Mouse (Mus musculus) hindlimb bud, embryonic 11.5 days (tissue): ENCODE data around the gene Chd5.

ENCODE experiments used
- DNase-seq: peaks from one replicate; pipeline ENCODE4 v3.0.0-alpha.2; 2012; ENCODE audit warnings: low read depth, low spot score; ENCODE audit errors: extremely low spot score

The Chd5 gene

DNA sequence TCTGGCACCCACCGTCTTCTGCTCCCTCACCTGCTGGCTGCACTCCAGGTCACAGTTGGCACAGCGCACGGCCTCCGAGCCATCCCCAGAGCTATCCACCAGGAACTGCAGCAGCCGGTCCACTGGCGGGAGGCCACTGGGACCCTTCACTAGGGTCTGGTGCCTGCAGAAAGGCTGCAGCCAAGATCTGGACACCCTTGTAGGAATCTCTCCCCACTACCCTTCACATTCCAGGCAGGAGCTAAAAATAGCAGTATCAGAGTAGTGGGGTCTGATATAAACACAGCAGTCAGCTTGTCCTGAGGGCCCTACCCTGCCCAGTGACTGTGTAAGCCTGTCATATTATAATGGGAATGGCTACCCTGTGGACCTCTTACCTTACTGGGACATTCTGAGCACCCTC, 20.8 kb upstream of the Chd5 start:
- no peak for DNase-seq

DNA sequence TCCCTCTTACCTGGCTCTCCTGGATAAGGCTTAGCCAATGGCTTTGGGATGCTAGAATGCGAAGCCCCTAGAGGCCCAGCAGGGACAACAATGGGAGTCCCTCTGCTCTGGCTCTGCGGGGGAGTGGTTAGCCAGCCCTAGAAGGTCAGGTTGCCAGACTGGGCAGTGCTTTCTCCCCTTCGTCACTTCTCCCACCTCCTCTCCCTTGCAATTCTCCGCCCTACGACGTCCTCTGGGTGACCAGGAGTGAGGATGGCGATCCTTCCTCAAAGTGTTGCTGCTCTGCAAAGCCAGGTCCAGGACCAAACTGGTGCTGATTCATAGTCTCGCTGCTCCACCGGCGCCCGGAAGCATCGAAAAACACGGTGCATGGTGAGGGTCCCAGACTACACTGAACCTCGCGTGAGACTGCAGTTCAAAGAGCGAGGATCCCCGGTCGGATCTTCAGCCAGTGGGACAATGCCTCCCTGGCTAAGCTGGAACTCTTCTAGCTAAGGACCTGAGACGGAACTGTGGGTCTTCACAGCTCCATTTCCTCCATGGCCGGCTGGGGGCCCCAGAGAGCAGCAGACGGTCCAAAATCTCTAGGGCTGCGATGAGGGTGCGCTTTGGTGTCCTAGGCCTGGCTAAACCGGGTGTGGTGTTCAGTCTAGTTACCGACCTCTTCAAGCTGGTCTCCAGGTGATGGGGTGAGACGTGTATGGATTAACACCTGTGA, 19.8 kb upstream of the Chd5 start, which contains the start of gene Rnf207:
TSS of gene Rnf207 (minus strand) at position 477 of the 718 bp plus-strand sequence.
- no peak for DNase-seq

DNA sequence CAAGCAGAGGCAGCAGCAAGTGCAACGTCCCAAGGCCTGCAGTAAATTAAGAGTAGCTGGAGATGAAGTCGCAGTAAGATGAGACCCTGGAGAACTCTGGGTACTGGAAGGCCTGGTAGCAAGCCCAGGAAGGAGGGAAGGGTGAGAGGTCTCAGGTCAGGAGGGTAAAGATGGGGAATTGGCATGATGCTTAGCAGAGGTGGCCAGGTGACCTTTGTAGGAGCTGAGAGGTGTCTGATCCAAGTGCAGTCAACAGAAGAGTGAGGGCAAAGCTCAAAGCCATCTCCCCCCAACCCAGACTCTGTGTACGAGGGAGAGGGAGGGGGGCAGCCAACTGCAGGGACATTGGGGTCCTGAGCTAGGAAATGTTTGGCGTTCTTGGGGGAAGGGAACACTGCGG, 17.0 kb upstream of the Chd5 start:
- no peak for DNase-seq

DNA sequence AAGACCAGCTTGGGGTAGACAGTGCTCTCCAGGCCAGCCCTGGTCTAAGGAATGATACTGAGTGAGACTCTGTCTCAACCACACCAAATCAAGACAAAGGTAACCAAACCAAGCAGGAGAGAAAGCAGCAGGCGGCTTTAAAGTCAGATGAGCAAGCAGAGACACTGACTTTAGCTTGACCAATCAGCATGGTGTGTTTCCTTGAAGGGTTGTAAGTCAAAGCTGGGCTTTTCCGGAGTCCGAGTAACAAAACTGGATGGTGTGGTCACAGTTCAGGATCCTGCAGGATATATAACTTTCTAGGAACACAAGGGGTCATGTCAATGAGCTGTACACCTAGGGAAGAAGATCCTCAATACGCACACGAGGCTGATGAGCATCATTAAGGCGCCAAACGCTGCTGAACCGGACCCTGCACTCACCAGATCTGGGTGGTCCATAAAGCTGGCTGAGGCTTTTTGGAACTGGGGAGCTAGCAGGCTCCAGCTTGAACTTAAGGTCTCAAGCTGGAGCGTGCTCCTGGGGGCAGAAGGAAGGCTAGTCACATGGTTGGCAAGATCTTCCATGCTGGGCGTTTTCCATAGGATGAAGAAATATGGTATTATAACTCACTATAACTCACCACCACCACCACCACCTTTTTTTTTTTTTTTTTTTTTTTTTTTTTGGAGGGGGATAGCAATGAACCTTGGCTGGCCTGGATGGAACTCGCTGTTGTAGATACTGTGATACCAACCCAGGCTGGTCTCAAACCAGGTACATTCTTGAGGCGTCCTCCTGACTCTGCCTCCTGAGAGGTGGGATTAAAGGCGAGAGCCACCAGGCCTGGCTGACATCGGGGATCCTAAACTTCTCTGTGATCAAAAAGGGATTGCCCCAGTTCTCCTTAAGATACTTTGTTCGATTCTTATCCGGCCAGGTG, 13.5 kb upstream of the Chd5 start:
- DNase-seq: no peak

DNA sequence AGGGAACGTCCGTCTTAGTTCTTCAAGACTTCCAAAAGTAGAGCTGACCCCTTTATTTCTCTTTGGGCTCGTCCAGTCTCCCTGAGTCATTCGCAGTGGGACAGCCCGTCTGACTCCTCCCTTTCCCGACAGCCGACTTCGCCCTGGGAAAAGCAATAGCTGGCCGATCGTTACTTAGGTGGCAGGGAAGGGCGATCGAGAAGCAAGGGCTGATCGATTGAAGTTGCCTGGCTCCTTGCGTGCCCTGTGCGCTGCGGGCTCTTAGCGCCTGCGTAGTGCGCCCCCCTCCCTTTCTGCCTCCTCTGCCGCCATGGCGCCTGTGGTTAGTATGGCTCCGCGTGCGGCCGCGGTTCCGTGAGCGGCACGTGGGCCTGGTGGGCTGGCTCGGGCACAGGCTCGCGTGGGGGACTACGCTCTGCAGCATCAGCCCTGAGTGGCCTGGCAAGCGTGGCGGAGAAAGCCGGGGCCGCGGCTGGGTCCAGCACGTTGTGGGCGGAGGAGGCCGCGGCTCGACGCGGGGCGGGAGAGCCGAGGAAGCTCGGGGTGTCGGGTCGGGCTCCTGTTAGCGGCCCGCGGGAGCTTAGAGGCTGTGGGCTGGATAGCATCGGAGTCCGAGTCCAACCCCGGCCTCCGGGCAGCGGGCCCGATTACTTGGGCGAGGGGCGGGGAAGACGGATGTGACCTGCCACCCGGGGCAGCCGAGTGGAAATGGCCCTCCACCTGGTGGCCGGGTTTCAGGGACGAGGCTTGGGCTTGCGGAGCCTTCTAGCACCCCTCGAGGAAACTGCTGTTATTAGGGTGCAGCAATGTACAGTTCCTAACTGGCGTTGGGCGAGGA, 12.7 kb upstream of the Chd5 start, which contains the start of gene Rpl22:
TSS of gene Rpl22 (plus strand) at position 169 of the 838 bp plus-strand sequence.
- peak; percentile 97 for DNase-seq

DNA sequence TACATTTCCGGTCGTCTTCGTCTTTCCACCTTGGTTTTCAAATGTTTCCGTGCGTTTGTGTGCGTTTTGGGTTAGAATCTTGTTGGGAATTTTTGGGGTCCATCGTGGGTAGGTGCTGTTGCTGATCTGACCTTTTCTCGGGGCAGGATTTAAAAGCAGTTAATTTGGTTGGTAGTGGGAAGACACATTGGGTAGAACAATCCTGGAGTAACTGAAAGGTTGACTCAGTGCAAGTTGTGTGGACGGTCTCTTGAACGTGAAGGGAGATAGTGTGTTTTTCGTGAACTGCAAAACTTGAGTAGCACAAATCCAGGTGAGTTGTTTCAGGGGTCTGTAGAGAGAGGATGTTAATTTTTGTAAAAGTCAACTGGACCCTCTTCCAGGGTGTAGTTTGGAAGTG, 11.9 kb upstream of the Chd5 start:
- DNase-seq: no peak

DNA sequence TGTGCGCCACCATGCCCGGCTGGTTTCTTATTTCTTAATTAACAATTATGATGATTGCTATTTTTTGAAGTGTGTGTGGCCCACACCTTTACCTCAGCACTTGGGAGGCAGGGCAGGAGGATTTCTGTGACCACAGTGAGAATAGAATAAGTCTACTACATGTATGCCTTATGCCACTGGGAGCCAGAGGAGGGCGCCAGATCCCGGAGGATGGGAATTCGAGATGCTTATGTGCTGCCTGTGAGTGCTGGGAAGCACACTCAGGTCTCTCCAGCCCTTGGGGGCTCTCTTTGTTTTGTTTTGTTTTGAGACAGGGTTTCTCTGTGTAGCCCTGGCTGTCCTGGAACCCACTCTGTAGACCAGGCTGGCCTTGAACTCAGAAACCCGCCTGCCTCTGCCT, 9.8 kb upstream of the Chd5 start:
- no peak for DNase-seq

DNA sequence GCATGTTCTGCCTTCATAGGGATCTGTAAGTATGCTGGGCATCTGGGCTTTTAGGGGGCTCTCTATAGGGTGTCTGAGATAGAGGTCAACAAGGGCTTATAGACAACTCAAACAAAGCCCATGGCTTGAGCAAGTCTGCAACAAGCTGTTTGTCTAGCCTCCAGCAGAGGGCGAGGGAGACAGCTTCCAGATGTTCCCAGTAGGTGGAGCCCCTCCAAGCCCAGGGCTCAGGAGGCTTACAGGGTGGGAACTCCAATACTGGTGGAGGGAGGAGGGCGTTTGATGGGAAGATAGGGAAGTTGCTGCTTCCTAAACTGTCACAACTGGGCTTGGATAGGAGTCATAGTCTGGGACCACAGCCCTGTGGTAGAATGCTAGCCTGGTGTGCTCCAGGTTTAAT, 5.5 kb upstream of the Chd5 start:
- DNase-seq: no peak

DNA sequence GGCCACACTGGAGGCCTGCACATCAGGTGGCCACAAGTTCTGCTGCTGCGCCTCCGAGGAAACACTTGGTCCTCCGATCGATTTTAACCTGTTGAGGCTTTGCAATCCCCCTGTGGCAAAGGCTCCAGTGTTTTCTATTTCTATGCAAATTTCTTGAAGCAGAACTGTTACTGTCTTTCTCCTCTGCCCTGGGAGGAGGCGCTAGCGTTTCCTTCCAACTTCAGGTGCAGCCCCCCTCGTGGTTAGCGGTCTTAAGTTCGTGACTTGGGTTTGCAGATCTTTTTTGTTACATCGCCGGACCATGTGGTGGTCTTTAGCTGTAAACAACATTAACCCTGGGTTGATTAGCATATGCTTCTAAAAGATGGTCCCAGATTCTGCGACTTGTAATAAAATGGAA, 4.9 kb upstream of the Chd5 start:
- DNase-seq: no peak

DNA sequence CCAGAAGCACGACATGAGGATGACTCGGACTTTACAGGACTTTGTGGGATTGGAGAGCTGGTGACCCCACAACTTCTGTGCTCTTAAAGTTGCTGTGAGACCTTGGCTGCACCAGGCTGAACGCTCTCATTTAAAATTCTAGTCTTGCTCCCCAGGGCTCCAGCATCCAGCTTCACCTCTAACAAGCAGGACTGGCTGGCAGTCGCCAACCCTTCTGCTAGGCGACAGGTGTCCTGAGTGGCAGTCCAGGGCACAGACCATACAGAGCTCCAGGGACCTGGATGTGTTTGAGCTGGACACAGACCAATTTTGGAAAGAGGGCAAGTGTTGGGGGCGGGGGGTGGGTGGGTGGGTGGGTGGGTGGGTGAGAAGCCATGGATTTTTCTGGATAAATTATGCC, 679 bp upstream of the Chd5 start:
- DNase-seq: no peak

DNA sequence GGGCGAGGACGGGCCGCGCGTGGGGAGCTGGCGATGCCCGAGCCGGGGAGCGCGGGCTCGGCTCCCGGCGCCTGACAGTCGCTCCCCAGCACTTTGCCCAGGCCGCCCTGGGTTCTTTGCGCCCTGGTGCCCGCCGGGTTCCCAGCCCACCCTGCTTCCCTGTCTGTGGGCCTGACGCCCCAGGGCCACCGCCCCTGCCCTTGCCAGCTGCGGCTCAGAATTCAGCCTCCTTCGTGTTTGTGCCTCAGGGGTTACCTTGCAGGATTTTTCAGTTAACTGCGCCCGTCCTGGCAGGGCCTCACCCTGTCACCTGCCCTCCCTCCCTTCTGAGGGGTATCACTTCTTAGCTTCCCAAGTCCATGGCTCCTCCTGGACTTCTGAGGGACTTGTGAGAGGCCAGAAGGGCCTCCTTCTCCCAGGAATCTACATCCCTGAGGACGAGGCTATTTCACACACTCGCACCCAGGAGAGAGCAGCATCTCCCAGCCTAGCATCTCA, 891 bp downstream of the Chd5 start:
- no peak for DNase-seq

DNA sequence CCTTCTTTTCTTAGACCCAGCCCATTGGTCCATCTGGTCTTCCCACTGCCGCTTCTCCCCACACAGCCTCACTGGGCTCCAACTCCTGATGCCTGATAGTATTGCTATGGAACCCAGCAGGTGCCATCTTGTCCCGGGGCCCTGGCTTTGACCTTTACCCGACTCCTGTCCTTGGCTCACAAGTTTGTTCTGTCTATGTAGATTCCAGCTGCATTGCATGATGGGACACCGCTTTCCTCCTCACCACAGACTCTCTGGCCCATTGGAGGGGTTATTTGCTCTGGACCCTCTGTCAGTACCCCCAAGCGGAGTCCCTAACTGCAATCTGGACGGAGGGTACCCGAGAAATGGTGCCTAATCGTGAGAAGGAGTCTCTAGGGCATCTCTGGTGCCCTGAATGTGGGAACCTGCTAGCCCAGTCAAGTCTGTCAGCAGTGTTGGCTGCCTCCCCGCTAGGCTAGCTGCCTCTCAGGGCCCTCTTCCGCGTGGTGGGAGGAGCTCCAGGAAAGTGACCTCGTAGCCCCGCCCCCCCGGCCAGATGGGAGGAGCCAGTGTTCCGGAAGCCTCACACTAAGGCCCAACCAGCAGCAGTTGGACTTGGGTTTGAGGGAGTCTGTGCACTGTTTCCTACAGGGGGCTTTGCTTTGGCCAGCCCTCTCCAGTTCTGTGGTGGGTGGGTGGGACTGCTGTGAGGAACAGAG, 2.3 kb downstream of the Chd5 start:
- no peak for DNase-seq

DNA sequence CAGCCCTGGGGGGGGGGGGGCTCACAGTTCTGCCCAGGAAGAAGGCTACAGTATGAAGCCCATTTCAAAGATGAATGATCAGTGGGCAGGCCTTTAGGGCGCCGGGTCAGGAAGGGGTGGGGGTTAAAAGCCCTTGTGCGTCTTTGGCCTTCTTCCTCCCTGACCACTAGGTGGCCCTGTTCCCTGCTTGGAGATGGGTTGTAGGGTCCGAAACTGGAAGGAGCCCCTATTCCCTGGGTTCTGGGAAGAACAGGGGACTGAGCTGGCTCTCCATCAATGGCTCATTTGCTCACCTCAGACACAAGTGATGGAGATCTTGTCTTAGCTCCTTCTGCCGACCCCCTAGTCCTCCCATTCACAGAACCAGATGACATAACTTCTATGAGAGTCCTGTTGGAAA, 4.8 kb downstream of the Chd5 start:
- DNase-seq: no peak

DNA sequence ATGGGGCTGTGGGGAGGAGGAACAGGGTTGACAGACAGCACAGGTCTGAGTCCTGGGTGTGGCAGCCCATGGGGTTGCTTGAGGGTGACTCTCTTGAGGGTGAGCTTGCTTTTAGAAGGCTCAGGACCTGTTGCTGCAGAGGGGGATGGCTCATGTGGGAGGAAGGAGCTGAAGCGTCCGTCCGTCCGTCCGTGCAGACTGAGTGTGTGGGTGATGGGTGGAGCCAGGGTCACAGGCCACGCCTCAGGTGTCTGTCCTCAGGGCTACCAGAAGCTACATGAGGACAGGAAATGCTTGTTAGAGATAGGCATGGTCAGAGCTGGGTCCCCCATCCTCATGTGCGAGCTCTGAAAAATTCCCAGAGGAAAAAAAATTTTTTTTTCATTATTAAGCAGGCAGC, 6.2 kb downstream of the Chd5 start:
- DNase-seq: no peak

DNA sequence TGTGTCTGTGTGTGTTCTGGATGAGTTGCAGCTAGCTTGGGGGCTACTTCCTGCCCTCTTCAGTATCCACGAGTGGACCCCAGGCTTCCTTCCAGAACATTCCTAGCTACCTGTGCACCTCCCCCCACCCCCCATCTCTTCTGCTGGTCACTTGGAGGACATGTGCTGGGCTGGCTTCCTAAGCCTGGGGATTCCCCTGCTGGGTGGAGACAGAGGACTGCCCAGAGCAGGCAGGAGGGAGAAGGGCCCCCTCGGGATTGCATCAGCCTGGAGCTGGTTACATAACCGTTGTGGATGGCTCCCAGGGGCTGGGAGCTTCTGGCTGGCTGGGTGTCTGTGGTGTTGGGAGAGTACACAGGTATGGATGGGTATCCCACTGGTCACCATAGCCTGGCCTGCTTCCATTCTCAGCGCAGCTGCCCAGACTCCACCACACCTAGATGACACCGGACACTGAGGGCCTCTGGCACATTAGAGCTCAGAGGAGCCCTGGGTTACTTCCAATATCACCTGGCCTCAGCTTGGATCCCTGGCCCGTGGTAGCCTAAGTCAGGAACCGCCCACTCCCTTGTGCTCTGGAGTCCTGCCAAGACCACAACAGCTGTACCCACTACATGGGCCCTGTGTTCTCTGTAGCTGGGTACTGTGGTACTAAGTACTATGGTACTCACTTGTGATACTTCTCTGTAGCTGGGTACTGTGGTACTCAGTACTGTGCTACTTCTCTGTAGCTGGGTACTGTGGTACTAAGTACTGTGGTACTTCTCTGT, 6.9 kb downstream of the Chd5 start:
- no peak for DNase-seq

DNA sequence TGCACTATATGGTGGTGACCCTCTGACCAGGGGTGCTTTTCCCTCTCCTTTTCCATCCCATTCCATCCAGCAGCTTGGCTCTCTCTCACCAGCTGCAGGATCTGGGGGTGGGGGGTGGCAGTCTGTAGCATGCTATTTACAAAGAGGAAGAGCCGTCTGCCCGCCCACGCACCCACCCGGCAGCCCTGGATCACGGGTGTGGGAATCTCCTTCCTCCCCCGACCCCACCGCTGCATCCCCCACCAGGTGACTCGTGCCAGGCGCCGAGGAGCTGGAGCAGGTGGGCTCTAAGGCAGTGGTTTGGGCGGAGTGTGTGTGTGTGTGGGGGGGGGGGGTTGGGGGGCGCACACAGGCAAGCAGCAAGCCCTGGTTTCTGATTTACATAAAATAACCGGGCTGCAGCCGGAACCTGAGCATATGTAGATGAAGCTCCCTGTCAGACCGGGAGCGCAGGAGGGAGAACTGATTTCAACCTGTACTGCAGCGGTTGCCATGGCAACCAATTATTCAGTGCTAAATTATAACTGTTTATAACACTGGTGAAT, 11.5 kb downstream of the Chd5 start:
- DNase-seq: no peak

DNA sequence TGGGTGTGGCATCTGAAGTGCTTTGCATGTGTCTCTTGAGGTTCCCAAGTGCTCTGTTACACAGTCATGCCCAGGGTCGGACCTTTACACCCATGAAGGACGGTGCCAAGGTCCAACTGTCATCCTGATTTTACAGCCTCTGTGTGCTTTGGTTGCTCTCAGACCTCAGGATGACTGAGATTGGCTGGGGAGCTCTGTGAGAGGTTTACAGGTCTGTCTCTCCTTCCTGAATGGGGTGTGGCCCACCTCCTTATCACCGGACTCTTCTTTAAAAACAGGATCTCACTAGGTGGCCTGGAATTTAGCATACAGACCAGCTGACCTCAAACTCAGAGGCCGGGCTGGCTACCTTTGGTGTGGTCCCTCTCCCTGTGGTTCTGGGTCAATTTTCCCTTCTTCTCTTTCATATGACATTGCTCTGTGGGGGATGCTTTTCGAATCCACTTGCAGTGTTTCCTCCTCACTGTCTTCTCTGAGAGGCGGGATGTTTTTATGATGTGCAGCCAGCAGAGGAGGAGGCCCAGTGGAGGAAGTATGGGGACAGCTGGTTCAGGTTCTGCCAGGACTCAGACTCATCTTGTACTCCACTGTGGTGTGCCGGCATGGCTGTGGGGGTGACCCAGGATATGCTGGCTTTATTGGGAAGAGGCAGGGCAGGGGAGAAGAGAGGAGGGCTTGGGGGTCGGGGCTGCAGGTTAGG, 12.4 kb downstream of the Chd5 start:
- DNase-seq: no peak

DNA sequence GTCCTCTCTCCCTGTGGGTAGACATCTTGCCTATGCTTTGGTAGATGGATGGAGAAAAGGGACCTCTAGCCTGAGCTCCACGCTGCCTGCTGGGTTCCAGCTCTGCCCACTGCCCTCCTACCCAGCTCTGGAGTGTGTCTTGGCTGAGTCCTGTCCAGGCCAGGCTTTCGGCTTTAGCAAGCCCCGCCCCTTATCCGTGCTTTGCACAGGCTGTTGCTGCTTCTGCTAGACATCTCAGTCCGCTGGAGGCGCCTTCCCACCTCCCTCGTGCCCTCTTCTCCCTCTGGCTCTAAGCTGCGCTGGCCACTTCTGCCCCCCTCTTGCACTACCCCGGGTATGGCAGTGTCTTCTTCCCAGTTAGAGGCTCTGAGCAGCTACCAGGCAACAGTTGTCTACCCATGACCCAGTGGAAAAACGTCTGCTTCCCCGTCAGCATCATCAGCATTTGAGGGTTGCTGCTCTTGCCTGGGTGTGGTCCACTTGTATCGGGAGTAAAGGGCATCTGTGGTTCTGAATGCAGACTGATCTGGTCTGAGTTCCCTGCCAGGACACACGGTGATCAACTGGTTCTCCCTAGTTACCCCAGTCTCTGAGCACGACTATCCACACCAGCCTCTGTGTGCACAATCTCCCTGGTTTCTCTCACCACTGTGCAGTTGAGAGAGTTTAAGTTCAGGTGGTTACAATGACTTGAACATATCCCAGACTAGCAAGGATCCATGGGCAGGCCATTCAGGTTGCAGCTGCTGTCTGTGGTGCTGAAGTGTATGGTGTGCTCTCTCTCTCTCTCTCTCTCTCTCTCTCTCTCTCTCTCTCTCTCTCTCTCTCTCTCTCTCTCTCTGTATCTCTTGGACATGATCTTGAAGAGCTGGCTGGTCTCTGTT, 13.2 kb downstream of the Chd5 start:
- no peak for DNase-seq
